Mouse (Mus musculus) megakaryocyte-erythroid progenitor cell, adult 5-6 weeks (primary cell): ENCODE data around the gene Zfp428. TPM values are rescaled to one million over a fixed set of nuclear protein-coding genes. Genes with fewer than 3 reads are reported as not detected.
A peak's percentile ranks its signal among the peaks of the same experiment; 100 is the strongest.
"Not testable (repeated sequence)": the region's sequence is repeated elsewhere in the genome, so short reads cannot be mapped to it uniquely, and the experiment has no call there.

Source experiments
- ATAC-seq: replicated peaks from 2 replicates; pipeline ENCODE4 v1.8.0; 2016; ENCODE audit warnings: mild to moderate bottlenecking, inconsistent platforms; ENCODE audit not compliant: severe bottlenecking, poor library complexity, low FRiP score, low TSS enrichment
- total RNA-seq, 2 experiments: library from RNA; stranded (forward) in 1 of 2; stranded (reverse) in 1 of 2; fragments of 200-1000, 215-1000 nt in 1 of 2; fragments of >200 nt in 1 of 2; fragmentation: Nextera tagmentation in 1 of 2; gene quantifications; 2 replicates each; pipeline ENCODE4 v1.2.3; 2014 to 2017

Gene Zfp428
- total RNA-seq, 2 experiments from 2014 or later = 3.1 to 4.0 TPM

GRCm38 (mm10) chr7:24516319-24516718, 9.5 kb downstream of the Zfp428 start:
- peak; percentile 56 for ATAC-seq

DNA sequence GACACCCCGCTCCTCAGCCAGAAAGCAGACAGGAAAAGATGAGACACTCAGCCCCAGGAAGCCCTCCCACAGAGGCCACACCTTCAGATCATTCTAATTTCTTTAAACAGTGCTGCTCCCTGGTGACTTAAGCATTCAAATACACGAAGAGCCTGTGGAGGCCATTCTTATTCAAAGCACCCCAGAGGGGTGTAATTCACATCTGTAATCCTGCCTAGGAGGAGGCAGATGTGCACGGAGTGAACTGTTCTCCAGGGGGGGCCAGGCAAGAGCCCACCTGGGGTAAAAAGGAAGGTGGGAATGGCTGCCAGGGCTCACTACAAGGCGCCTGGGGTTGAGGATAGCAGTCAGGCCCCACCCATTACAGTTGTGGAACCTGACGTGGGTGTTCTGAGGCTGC, 10.3 kb downstream of the Zfp428 start:
- no peak for ATAC-seq

DNA sequence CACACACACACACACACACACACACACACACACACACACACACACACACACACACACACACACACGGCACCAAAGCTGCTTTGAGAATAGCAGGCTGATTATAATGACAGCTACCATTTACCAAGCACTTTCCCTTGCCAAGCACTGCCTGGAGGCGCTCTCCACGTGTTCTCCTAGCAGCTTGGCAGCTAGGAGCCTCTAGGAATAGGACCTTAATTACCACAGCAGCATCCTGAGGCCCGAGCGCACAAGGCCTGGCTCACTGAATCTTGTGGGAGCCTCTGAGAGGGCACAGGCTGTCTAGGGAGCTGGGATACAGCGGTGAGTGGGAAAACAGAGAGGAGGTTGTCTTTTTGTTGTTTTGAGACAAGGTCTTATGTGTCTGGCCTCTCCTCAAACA, 10.8 kb downstream of the Zfp428 start:
- no peak for ATAC-seq

- ATAC-seq = no peak
Observed at GRCm38 (mm10) chr7:24519130-24519529, 12.3 kb downstream of the Zfp428 start.

DNA sequence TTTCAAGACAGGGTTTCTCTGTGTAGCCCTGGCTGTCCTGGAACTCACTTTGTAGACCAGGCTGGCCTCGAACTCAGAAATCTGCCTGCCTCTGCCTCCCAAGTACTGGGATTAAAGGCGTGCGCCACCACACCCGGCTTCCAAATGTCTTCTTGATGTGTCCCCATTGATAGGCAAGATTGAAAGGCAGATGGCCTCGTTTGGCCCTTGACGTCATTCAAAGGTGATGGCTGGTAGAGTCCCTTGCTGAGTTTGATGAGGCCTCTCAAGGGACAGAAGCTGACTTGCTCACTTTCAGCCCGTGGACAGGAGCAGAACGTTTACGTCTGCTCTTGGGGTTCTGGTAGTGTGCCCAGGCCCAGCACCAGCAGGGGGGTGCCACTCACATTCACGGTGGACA, 13.2 kb downstream of the Zfp428 start:
- not testable (repeated sequence) for ATAC-seq

- no peak for ATAC-seq
Observed at GRCm38 (mm10) chr7:24522805-24523204, 16.0 kb downstream of the Zfp428 start.

DNA sequence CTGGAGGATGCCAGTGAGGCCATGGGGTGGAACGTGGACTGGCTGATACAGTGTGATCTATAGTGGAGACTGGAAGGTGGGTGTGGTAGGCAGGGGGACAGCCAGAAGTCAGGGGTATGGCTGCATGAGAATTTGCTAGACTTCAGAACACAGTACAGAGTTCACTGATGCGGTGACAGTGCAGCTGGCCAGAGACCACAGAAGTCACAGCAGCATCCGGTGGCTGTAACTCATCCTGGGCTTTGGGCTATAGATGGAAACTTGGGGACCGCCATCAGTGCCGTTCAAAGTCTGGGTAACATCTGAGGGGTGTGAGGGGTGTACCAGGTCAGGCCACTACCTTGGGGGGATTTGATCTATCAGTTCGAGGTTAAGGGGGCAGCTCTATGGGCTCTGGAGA, 16.9 kb downstream of the Zfp428 start:
- ATAC-seq = no peak

GRCm38 (mm10) chr7:24524978-24525377, 18.2 kb downstream of the Zfp428 start:
- no peak for ATAC-seq

DNA sequence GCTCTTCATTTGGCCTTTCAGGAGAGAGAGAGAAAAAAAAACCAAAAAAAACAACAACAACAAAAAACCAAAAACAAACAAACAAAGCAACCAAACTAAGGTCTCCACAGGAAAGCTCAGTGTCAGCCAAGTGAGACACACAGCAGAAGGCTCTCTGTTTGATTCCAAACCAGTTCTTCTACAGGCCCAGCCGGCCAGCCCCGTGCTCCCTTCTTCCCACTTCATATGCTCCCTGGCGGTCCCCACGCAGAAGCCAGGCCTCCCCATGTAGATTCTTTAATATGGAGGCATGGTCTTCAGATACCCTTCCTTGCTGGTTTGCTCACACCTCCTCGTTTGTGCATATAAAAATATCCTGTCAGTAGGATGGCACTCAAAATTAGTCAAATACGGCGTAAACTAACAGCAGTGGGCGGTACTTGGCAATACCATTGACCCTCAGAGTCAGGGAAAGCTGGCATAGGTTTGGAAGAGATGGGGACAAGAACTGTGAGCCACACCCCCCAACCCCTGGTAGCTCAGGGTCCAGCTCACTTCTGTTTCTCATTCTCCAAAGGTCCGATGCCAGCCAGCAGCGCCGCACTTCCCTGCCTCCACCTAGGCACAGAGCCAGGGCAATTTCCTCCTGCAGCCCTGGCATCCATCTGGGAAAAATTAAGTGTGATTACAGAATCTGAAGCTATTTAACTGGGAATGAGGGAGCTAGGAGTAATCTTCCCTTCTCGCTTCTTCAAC, 19.0 kb downstream of the Zfp428 start:
- no peak for ATAC-seq

GRCm38 (mm10) chr7:24528861-24529260, 22.1 kb downstream of the Zfp428 start:
- ATAC-seq = peak; percentile 54

GRCm38 (mm10) chr7:24529580-24529979, 22.8 kb downstream of the Zfp428 start:
- no peak for ATAC-seq

DNA sequence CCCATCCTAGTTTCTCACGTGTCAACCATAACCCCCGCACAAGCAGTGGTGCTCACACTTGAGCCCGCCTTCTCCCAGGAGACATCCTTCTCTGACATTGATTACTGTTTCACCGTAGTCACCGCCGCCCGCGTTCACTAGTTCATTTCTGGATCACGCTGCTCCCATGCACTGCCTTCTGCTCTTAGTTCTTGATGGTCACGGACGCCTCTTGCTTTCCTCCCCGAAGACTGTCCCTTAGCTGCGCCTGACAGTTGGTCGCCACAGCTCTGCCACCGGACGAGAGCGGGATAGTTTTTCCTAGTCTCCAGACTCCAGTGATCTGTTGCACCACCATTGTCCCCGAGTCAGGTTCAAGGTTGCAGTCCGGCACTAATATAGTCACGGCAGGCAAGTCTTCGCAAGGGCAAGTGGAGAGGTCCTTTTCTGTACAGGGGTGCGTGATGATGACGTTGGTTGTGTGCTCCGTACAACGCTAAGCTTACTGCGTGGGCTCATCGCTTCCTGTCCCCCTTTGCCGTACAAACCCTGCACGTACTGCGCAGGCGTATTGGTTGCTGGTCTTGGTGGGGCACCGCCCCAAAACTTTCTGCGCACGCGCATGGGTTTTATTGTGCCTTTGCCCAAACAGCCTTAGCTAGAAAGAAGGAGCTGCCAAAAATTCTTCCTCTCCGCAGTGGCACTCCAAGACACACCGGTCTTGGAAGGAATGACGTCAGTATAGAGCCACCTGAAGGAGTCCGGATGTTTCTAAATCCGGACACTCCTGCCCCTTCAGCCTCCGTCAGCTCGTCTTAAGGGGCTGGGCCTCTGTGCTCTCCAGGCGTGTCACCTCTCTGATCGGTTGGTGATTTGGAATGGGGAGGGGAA, 23.5 kb downstream of the Zfp428 start, which contains the start of gene Irgq:
Irgq (plus strand) TSS at position 628 of the 870 bp plus-strand sequence.
- peak; percentile 80 for ATAC-seq

GRCm38 (mm10) chr7:24531211-24531971, 24.6 kb downstream of the Zfp428 start:
- peak; percentile 65 for ATAC-seq

- no peak for ATAC-seq
Observed at GRCm38 (mm10) chr7:24533031-24533571, 26.3 kb downstream of the Zfp428 start.

DNA sequence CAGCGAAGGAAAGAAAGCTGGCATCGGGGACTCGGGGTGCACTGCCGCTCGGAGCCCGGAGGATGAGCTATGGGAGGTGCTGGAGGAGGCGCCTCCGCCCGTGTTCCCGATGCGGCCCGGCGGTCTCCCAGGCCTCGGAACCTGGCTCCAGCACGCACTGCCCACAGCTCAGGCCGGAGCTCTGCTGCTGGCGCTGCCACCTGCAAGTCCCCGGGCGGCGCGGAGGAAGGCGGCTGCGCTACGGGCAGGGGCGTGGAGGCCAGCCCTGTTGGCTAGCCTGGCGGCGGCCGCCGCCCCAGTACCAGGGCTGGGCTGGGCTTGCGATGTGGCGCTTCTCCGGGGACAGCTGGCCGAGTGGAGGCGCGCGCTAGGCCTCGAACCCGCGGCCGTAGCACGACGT, 27.0 kb downstream of the Zfp428 start:
- no peak for ATAC-seq

DNA sequence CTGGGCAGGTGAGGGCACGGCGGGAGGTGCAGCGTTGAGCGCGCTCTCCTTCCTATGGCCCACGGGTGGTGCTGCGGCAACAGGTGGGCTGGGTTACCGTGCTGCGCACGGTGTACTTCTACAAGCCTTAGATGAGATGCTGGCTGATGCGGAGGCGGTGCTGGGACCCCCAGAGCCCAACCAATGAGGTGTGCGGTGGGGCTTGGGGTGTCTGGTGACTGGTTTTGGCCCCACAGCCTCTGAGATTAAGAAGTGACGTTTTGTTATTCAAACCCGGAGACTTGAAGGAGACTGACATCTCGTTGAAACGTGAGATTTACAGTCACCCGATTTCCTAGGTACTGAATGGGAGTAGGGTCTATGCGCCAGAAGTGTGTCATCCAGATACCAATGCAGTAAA, 27.5 kb downstream of the Zfp428 start:
- no peak for ATAC-seq

- ATAC-seq = no peak
Observed at GRCm38 (mm10) chr7:24537081-24537480, 30.3 kb downstream of the Zfp428 start.

DNA sequence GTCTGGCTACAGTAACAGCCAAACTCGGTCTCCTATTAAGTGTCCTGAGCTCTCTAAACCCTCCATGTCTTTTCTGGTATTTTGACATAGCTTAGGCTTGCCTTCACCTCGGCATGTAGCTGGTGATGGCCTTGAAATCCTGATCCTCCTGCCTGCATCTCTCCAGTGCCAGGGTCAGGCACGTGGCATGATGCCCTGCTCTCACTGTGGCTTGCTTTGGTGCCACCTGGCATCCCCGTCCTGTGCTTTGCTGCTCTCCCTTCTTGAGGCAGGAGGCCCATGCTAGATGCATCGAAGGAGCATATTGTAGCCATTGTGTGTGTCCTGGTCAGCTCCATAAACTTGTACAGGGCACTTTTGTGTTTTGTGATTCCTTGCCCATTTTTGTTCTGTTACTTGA, 30.8 kb downstream of the Zfp428 start:
- no peak for ATAC-seq

DNA sequence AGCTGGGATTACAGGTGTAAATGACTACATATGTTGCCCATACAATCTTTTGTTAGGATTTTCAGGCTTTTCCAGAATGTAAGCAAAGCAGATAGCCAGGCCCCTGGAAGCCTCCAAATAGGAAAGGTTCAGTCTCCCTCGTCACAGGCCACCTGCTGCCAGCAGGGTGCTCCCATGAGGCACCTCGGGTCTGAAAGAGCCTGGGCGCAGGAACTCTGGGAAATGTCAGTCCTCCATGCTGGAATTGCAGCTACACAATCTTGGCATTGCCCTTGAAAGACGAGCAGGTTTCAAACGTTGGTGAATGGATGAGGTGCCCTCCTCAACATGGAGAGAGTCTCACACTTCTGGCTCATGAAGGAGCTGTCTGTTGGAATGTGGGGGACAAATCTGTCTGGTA, 31.3 kb downstream of the Zfp428 start:
- ATAC-seq = no peak

DNA sequence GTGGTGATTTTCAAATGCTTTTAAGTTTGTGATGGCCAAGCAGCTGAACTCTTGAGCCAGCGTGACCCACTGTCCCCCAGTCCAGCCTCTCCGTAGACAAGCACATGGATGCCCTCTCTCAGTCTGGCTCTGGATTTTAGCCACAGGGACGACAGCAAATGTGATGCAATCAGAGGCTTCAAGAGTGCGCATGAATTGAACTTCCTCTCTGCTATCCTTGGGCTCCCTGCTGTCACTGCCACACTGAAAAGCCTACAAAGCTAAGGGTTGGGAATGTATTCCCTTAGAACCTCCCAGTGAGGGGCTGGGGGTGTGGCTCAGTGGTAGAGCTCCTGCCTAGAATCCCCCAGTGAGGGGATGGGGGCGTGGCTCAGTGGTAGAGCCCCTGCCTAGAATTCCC, 31.9 kb downstream of the Zfp428 start:
- no peak for ATAC-seq
